Mouse (Mus musculus) embryo, embryonic 10.5 days (tissue): ENCODE data around the gene Pfdn5.

Source experiments
- DNase-seq: peaks from one replicate; pipeline ENCODE4 v3.0.0-alpha.2; 2015; ENCODE audit warnings: low spot score

The Pfdn5 gene

DNA sequence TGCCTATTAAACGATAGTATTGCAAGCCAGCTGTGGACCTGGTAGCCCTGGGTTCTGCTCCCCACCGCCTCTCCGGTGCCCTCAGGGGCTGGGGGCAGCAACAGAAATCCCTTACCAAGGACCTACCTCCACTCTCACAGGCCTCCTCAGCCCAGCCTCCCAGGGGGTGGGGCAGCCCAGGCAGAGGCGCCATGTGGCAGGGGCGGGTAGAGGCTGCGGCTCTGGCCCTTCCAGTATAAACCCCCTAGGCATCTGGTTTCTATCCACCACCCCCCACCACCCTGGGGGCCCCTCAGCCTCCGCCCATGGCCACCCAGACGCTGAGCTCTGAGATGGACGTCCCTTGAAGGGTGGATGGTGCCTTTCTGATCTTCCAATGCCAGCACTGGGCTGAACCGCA, 44.8 kb downstream of the Pfdn5 start:
- peak; percentile 49 for DNase-seq

DNA sequence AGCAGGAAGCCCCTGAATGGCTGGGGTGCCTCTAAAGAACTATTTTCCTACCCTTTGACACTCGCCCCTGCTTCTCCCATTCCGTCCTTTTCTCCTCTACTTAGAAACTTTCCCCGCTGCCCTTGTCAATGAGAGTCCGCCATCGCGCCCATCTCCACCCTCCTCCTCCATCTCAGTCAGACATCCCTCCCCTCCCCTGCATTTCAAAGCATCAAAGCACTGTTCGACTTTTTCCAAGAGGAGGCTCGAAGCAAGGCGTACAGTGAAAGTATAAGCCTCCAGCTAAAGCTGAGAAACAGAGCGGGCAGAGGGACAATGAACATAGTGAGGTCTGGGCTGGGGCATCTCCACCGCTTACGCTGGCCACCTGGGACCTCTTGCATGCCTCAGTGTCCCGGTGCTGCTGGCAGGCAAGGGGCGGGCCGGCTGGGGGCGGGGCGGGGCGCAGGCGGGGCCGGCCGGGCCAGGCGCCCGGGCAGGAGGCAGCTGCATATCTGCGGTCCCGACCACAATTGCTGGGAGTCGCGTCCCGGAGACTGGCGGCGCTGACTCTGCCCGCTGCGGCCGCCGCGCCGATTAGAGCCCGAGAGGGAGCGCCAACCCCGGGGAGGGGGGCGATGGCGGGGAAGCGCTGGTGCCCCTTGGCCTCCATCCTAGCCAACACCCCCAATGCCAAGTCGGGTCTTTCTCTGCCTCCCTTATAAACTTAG, 50.7 kb downstream of the Pfdn5 start:
- peak; percentile 69 for DNase-seq

DNA sequence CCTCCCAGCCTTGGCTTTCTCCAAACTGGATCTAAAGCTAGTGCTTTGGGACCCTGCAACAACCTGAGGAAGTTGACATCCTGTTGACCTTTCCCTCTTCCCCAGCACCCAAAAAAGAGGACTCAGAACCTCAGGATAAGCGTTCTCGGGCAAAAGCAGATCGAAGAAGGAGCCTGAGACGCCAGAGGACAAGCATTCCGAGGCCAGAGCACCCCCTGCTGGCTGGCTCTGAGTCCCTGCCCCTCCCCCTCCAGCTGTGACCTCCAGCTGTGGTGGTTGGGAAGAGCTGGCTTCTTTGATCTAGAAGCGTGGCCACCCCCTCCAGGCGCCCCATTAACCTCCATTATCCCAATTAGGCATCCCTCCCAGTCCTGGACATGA, 51.2 kb downstream of the Pfdn5 start:
- peak; percentile 95 for DNase-seq

DNA sequence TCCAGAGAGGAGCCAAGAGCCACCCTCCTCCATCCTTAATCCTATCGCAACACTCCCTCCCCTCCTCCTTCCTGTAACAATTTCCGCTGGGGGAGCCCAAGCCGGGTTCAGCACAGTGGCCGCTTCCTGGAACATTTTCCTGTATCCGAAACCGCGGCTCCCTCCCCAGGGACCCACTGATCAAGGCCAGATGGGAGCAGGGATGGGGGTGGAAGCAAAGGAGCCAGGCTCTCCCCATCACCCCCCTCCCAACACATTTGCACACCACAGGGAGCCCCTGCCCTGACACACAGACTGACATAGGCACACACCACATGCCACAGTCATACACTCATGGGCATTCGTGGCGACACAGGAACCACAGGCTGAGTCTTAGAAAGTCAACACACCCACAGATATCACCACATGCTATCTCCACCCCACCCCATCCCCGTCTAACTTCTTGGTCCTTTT, 51.9 kb downstream of the Pfdn5 start:
- peak; percentile 66 for DNase-seq
